Mouse (Mus musculus): ENCODE results near the gene Cnot4. TPM values are rescaled to one million over a fixed set of nuclear protein-coding genes. Genes with fewer than 3 reads are reported as not detected.

Cnot4 gene
- polyA plus RNA-seq, 1 experiment: 24.0 TPM

GRCm38 (mm10) chr6:35043127-35043526 lies 90.4 kb downstream of the Cnot4 start:
- DNase-seq (ENCODE audit: extremely low spot score in 1 of 2, low spot score in 1 of 2): no peak

DNA sequence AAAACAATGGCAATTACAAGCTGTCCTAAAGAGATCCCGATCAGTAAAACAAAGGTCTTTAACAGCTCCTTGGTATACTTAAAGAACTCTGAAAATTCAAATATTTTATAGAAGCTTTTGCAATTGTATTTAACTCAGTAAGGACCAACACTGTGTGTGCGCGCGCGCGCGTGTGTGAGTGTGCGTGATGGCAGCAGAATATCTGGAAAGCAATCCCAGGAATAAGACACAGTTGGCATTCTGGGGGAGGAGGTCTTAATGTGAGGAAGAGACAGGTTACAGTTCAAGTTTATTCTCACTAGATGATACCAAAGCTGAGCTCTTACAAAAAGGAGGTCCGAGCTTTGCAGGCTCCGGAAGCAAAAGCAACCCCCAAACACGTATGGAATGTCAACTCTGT lies 100.2 kb downstream of the Cnot4 start:
- no peak for DNase-seq (ENCODE audit: extremely low spot score in 1 of 2, low spot score in 1 of 2)

GRCm38 (mm10) chr6:35032704-35033103 lies 100.8 kb downstream of the Cnot4 start:
- no peak for DNase-seq (ENCODE audit: extremely low spot score in 1 of 2, low spot score in 1 of 2)

- DNase-seq (ENCODE audit: extremely low spot score in 1 of 2, low spot score in 1 of 2): no peak
Observed at GRCm38 (mm10) chr6:35030811-35031210, 102.7 kb downstream of the Cnot4 start.

GRCm38 (mm10) chr6:35030226-35030625 lies 103.3 kb downstream of the Cnot4 start:
- DNase-seq (ENCODE audit: extremely low spot score in 1 of 2, low spot score in 1 of 2): no peak

DNA sequence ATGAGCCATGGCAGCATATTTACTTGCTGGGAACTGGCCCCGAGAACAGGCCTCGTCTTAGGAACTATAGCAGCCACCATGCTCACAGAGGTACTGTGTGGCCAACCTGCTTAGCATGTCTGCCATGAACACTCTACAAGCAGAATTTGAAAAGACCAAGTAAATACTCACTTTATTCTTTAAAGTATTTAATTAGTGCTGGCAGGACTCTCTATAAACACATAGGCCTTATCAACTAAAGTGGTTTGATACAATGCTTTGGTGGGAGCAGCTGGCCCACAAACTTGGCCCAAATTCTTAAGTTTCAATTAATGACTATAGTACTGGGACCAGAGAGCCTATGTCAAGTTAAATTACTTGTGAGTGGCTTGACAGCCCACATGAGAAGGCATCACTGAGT lies 105.5 kb downstream of the Cnot4 start:
- no peak for DNase-seq (ENCODE audit: extremely low spot score in 1 of 2, low spot score in 1 of 2)

DNA sequence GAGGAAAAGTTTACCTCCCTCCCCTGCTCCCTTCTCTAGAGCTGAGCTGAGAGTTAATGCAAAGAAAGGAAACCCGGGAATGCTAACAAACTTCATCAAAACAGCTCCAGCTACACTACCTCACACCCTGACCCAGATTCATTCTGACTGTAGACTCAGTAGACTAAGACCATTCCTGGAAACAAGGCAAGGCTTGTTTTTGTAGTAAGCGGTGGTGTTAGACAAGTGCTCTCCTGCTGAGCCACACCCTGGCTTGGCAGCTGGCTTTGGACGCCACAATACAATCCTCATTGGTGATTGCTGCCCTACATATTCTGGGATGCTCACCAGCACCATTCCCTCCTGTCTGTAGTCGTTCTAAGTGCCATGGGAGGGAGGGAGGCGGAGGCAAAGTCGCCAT lies 106.3 kb downstream of the Cnot4 start:
- no peak for DNase-seq (ENCODE audit: extremely low spot score in 1 of 2, low spot score in 1 of 2)

DNA sequence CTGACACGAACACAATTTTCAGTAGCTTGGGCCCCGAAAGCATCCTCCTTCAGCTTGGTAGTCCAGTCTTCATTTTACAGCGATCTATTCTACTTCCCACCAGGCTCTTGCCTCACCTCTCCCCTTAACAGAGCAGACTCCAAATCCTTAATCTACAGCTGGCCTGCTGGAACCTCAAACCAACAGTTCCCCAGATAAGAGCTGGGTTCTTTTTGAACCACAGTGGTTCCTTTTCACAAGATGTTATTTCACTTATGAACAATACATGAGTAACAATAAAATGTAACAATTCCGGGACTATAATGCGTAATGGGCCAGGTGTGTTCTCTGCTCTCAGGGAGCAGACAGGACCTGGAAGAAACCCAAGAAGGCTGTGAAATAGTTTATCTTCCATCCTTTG lies 116.9 kb downstream of the Cnot4 start:
- DNase-seq (ENCODE audit: extremely low spot score in 1 of 2, low spot score in 1 of 2): no peak

DNA sequence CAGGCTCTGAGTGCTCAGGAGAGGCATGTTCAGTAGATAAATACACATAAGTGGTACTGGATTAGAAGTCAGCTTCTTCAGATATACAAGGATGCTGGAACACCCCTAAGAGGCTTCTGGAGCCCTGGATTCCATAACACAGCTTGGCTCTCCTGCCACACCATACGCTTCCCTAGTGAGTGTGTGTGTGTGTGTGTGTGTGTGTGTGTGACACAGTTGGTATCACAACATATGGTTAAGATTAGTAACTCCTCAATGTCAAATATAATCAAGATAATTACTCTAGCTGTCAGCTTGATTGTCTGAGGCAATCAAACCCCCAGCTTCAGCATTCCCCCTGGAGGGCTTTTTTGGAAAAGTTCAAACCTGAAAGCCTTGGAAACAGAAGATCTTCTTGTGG lies 121.6 kb downstream of the Cnot4 start:
- no peak for DNase-seq (ENCODE audit: extremely low spot score in 1 of 2, low spot score in 1 of 2)

DNA sequence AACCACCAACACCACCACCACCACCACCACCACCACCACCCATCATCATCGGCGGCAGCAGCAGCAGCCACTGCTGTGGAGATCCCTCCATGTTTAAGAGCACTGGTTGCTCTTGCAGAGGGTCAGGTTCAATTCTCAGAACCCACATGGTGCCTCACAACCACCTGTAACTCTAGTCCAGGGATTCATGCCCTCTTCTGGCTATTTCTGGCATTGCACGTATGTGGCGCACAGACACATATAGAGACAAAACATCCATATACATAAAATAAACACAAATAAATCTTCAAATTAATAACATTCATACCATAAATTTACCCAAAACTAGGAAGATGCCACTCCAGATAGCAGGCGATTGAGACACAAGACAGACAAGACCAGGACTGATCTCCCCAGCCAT lies 122.8 kb downstream of the Cnot4 start:
- DNase-seq (ENCODE audit: extremely low spot score in 1 of 2, low spot score in 1 of 2): no peak

GRCm38 (mm10) chr6:35002261-35002669 lies 131.3 kb downstream of the Cnot4 start:
- peak; percentile 51 to 81 for DNase-seq (ENCODE audit: extremely low spot score in 1 of 2, low spot score in 1 of 2)

DNA sequence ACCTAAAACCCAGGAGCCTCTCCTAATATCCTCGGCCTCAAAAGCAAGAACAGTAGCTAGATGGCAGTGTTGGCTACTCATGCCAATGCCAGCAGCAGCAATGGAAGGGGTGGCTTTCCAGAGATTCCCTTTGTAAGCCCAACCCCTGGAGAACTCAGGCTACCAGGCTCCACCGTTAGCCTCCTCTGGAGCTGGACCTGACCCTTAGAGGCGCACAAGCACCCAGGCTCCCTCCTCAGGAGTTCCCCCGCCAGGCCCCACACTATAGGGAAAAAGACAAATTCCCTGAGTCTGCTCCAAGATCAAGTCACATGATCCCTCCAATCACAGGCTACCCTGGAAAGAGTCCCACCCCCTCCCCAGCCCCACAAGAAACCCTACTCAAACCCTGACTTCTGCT lies 134.4 kb downstream of the Cnot4 start:
- DNase-seq (ENCODE audit: extremely low spot score in 1 of 2, low spot score in 1 of 2): peak in 1 of 2 experiments; percentile 76

DNA sequence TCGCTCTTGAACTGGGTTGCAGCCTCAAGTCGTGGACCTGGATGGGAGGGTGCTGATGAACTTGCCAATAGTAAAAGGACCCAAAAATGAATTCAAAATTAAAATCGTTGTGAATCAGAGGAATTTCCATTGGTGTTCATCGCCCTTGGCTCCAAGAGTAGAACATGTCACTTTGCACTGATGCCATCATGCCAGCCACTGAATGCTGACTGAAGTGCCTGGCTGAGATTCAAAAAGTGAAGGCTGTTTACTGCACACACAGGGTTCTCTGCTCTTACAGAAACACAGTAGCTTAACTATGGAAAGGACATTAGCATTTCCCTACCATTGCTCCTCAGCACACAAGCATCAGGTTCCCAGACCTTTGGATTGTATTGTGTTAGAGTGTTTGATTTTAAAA lies 137.0 kb downstream of the Cnot4 start:
- no peak for DNase-seq (ENCODE audit: extremely low spot score in 1 of 2, low spot score in 1 of 2)

DNA sequence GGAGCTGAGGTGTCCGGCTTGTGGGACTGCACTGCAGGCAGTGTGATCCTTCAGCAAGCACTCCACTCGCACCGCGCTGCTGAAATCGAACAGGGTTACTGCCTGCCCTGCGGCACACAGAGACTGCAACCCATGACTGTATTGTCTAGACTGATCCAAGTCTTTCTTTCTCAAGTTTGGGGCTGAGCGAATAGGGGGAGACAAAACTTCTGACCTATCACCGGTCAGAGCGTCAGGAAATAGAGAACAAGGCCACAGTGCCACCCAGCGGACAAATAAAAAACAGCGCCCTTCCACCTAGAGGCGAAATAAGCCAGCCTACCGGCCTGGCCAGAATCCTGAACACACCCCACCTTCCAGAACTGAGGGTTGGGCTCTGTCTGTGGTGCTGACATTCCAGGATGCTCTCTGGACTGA lies 138.3 kb downstream of the Cnot4 start:
- peak; percentile 36 to 87 for DNase-seq (ENCODE audit: extremely low spot score in 1 of 2, low spot score in 1 of 2)

DNA sequence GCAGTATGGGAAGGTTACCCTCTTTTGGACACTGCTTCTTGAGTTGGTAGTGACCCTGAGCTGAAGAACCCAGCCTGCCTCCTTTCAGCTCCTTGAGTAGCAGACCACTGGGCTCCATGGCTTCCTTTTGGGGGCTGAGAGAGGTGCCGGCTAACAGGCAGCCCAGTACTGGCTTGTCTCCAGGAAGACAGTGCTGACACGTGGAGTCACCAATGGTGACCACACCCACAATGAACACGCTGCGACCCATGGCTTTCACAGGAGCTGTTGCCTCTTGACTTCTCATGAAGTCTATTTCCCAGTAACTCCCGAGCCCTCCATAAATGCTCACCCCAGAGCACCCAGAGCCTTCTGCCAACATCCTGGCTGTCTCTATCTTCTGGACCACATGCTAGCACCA lies 138.8 kb downstream of the Cnot4 start:
- no peak for DNase-seq (ENCODE audit: extremely low spot score in 1 of 2, low spot score in 1 of 2)

- DNase-seq (ENCODE audit: extremely low spot score in 1 of 2, low spot score in 1 of 2): no peak
Observed at GRCm38 (mm10) chr6:34989263-34989662, 144.3 kb downstream of the Cnot4 start.

DNA sequence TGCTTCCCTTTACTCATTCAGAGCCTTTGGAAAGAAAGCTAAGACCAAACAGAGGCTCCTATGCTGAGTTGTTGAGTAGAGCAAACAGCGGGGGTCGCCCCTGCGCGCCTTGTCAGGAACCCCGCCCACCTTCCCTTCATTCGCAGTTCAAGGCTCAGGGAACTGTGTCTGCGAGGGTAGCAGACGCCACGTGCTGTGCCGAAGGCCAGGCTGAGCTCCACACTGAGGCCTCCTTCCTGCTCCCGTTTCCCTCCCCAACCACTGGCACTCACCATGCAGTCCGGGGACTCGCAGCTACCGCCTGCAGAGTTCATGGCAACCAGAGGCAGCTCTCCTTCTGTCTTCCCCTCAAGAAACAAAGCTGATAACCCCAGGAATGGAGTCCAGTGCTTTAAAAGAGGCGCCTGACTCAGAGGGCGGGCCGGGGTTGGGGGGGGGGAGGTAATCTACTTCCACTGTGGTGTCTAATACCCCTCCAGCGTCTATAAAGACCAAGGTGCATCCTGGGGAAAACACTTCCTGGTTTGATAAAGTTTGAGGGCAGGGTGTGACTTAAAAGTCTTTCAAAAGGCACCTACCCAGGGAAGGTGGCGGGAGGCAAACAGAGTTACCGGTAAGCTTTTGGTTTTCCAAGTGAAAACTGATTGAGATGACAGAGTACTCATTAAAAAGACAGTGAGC lies 145.3 kb downstream of the Cnot4 start, which contains the start of gene Slc23a4:
Gene Slc23a4 (minus strand): TSS at position 324 of the 681 bp plus-strand sequence.
- no peak for DNase-seq (ENCODE audit: extremely low spot score in 1 of 2, low spot score in 1 of 2)

DNA sequence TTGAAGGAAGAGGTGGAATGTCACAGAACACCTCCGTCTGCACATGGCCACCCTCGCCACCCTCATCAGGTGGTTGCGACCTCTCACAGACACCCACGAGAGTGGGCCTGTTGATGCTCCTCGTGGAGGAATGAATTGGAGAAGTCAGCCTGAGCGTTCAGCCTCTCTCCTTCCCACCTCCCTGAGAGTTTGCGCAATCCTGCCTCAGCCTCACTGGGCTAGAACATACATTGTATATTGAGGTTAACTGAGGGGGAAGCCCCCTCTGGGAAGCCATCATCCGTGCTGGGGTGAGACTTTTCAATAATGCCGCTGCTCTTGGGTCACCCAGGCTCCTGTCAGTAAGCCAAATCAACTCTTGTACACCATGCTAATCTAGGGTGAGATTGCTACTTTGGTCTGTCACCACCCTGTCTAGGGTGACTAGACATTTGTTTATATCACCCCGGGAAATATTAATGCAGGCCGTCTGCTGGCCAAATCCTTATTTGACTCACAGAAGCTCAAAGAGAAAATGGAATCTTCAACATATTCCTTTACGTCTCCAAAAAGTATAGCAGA lies 146.4 kb downstream of the Cnot4 start:
- no peak for DNase-seq (ENCODE audit: extremely low spot score in 1 of 2, low spot score in 1 of 2)

DNA sequence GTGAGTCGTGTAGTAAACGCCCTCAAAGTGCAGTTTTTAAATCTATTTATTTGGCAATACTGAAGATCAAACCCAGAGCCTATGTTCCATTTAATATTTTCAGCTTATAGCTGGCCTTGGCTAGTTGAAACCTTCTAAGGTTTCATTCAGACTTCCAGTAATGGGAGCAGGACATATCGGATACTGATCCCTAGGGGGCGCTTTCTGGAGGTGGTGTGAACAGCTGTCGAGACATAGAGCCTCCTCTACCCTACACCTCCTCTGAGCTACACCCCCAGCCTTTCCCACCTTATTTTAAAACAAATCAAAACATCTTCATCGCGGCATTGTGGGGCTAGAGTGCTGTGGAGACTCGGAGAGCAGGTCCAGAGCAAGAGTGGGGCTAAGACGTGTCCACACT lies 152.9 kb downstream of the Cnot4 start:
- no peak for DNase-seq (ENCODE audit: extremely low spot score in 1 of 2, low spot score in 1 of 2)

- DNase-seq (ENCODE audit: extremely low spot score in 1 of 2, low spot score in 1 of 2): no peak
Observed at GRCm38 (mm10) chr6:34979291-34979690, 154.2 kb downstream of the Cnot4 start.

Measured in frontal cortex, adult 2 months (tissue).